Mouse (Mus musculus) left cerebral cortex, postnatal 4 days (tissue): ENCODE results near the gene Pdia4. TPM values are rescaled to one million over a fixed set of nuclear protein-coding genes. Genes with fewer than 3 reads are reported as not detected.
A peak's percentile ranks its signal among the peaks of the same experiment; 100 is the strongest.
"Not testable (repeated sequence)": the region's sequence is repeated elsewhere in the genome, so short reads cannot be mapped to it uniquely, and the experiment has no call there.

Experiments
- DNase-seq: peaks from one replicate; pipeline ENCODE4 v3.0.0-alpha.2; 2022
- intact Hi-C: fragments of 180-260 bp; cut with DNase I; formaldehyde crosslinking; loops from one replicate; pipeline ENCODE4 v1.15.1; 2025
- total RNA-seq, 2 experiments: library from RNA; stranded (reverse); gene quantifications; 2 replicates each; pipeline ENCODE4 v1.2.3; 2021

The Pdia4 gene
- total RNA-seq = 10 to 100 TPM; 63.0 to 73.0 TPM

GRCm38 (mm10) chr6:47813257-47813878 lies at the start of gene Pdia4:
TSS of gene Pdia4 (minus strand) at chr6:47813430.
- intact Hi-C loops = no loop called here
- peak; percentile 98 for DNase-seq

GRCm38 (mm10) chr6:47857729-47858128 lies 44.5 kb upstream of the Pdia4 start:
- intact Hi-C loops, DNase-seq: not testable (repeated sequence)

- intact Hi-C loops = no loop called here
- no peak for DNase-seq
These were observed 44.0 kb upstream of the Pdia4 start for GRCm38 (mm10) chr6:47857241-47857640.

- DNase-seq = no peak
- intact Hi-C loops = no loop called here
These were observed 32.5 kb upstream of the Pdia4 start for GRCm38 (mm10) chr6:47845779-47846178.

- intact Hi-C loops = no loop called here
- no peak for DNase-seq
These were observed 29.1 kb upstream of the Pdia4 start for GRCm38 (mm10) chr6:47842337-47842736.

GRCm38 (mm10) chr6:47841831-47842230 lies 28.6 kb upstream of the Pdia4 start:
- intact Hi-C loops = no loop called here
- no peak for DNase-seq

GRCm38 (mm10) chr6:47841077-47841476 lies 27.8 kb upstream of the Pdia4 start:
- intact Hi-C loops = no loop called here

GRCm38 (mm10) chr6:47837630-47838029 lies 24.4 kb upstream of the Pdia4 start:
- DNase-seq = no peak
- intact Hi-C loops = no loop called here

More at GRCm38 (mm10) chr6:47841077-47841476, 27.8 kb upstream of the Pdia4 start:
- DNase-seq = no peak

- intact Hi-C loops = no loop called here
- DNase-seq = peak; percentile 75
These were observed 22.8 kb upstream of the Pdia4 start for GRCm38 (mm10) chr6:47835984-47836521.

GRCm38 (mm10) chr6:47835482-47835983 lies 22.3 kb upstream of the Pdia4 start, which contains the start of gene Zfp398:
TSS of gene Zfp398 (plus strand) at chr6:47835661.
- DNase-seq = peak; percentile 97
- intact Hi-C loops = no loop called here

- no peak for DNase-seq
- intact Hi-C loops = no loop called here
These were observed 19.0 kb upstream of the Pdia4 start for GRCm38 (mm10) chr6:47832220-47832619.

GRCm38 (mm10) chr6:47830104-47831078 lies 17.2 kb upstream of the Pdia4 start, which contains the start of gene Zfp786:
TSS of gene Zfp786 (minus strand) at chr6:47830867.
- intact Hi-C loops = no loop called here
- DNase-seq = peak; percentile 96

GRCm38 (mm10) chr6:47828950-47829349 lies 15.7 kb upstream of the Pdia4 start:
- intact Hi-C loops = no loop called here
- DNase-seq = no peak

GRCm38 (mm10) chr6:47827462-47827861 lies 14.2 kb upstream of the Pdia4 start:
- intact Hi-C loops = no loop called here
- DNase-seq = no peak

GRCm38 (mm10) chr6:47824241-47824640 lies 11.0 kb upstream of the Pdia4 start:
- intact Hi-C loops = no loop called here
- no peak for DNase-seq

- no peak for DNase-seq
- intact Hi-C loops = no loop called here
These were observed 8.5 kb upstream of the Pdia4 start for GRCm38 (mm10) chr6:47821776-47822175.

- no peak for DNase-seq
- intact Hi-C loops = no loop called here
These were observed 8.0 kb upstream of the Pdia4 start for GRCm38 (mm10) chr6:47821236-47821635.

GRCm38 (mm10) chr6:47819626-47820325 lies 6.5 kb upstream of the Pdia4 start:
- DNase-seq = peak; percentile 38
- intact Hi-C loops = no loop called here

GRCm38 (mm10) chr6:47818721-47819120 lies 5.5 kb upstream of the Pdia4 start:
- DNase-seq = no peak
- intact Hi-C loops = no loop called here

GRCm38 (mm10) chr6:47816151-47816550 lies 2.9 kb upstream of the Pdia4 start:
- no peak for DNase-seq
- intact Hi-C loops = no loop called here
